Mouse (Mus musculus): ENCODE data around the gene Grm3. TPM values are rescaled to one million over a fixed set of nuclear protein-coding genes. Genes with fewer than 3 reads are reported as not detected.

Grm3 gene
- not detected for total RNA-seq (2021)
- long read RNA-seq, experiment 1, partial matches to known transcripts = 0 of 1 reads
- long read RNA-seq, experiment 1, other reads (novel, unspliced or antisense) = 1 of 1 reads
- long read RNA-seq, experiment 2 = 0 reads

DNA sequence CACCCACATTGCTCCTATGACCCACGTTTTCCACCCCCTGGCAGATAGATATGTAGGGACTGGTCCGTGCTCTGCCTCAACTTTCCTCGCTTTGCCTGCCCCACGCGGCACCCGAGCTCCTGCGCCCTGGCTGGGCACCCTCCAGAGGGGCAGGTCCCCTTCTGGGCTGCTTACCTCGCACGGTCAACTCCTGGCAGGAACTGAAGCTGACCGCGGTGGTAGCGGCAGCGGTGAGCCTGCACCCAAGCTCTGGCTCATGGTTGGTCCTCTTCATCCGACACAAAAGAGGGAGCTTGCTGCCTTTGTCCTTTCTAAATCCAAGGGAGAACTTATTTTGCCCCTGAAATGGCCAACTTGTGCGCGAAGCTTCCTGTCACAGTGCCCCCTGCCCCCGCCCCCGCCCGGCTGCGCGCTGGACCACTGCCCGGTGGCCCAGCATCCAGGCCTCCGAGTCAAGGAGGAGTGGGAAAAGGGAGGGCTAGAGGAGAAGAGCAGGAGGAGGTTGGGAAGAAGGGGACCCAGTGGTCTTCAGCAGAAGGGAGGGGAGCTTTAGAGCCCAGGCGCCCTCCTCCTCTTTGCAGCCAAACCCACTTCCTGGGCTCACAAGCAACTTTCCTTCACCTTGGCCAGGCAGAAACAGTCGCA lies at the start of gene Grm3:
Grm3 (minus strand) TSS at position 215 of the 645 bp plus-strand sequence.
- no peak for DNase-seq (ENCODE audit: low spot score)

DNA sequence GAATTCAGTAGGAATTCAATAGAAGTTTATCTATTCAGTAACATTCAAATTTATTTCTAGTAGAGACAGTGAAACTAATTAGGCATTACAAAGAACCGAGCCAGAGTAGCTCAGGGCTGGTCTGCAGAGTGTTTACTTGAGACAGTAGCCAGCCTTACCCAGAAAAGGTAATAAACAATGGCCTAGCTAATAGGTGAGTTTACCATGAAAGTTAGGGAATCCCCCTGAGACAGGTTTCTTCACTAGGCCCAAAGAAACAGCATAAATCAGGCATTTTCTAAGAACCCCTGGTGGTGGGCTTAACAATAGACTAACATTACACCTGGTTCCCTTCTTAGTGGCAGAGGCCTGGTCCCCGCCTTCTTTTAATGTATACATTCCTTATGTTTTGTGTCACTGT lies 30.8 kb upstream of the Grm3 start:
- no peak for DNase-seq (ENCODE audit: low spot score)

GRCm38 (mm10) chr5:9748184-9748583 lies 23.2 kb upstream of the Grm3 start:
- no peak for DNase-seq (ENCODE audit: low spot score)

DNA sequence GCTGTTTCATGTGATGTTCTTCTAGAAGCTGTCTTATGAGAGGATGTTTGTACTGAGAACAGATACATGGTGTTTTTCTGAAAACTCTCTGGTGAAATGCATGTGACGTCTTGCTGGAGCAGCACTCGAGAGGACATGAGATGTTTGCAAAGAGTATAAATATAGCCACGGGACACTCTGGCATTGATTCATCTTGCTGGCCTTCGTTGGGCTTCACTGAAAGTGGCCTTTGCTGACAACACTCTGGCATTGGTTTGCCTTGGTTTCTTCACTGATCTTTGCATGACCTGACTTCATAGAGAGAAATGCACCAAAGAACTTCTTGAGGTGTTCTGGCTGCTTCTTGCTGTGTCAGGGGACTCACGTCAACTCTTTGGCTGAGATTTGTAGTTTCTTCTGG lies 19.1 kb upstream of the Grm3 start:
- DNase-seq (ENCODE audit: low spot score) = no peak

DNA sequence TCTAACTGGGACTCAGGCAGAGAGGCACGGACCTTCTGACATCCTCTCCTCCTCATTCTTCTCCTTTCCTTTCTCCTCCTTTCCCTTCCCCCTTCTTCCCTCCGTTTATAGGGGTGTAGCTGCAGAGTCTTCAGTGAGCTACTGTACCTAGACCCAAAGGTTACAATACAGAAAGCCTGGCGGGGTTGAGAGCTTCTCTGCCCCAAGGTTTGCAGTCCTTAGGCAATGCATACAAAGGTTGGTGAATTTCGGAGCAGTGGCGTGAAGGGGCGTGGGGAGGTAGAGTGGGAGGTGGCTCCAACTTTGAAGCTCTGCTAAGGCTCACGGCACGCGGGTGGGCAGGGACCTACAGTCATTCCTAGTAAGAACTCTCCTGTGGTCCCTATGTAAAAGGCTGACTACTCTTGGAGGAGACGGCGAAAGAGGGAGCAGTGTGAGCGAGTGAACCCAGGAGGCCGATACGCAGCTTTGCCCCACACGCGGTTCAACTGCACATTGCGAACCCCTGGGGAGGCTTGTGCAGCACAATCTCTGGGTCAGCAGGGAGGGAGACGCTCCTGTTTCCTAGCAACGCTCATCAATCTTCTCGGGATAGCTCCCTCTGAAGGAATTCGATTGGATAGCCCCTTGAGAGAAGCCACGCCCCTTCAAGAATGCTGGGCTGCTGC lies 765 bp upstream of the Grm3 start:
- no peak for DNase-seq (ENCODE audit: low spot score)

DNA sequence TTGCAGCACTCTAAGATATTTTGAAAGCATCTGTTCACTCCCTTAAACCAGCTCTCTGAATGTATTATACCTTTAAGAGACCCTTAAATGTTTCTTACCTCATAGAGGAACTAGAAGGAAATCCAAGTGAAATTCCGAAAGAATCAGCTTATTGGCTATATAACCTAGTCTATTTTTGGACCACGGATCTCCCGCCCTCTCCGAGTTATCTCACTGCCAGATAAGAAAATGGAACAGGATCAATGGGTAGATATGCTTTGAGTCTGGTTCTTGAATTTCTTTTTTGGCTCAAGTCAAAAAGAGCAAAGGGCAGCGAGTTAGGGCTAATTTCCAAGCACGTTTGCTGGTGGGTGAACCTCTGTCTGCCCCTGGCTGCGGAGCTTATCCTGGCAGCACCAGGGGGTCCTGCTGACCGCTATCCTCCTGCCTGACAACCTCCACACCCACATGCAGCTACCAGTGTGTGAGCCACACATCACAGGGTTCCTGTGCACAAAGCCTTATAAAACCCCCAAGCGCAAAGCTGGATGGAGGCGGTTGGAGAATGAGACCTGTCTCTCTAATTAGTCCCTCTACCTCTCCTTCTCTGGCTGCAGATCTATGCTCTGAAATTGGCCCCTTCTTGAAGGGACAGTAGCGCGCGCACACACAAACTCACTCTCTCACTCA lies 549 bp downstream of the Grm3 start:
- no peak for DNase-seq (ENCODE audit: low spot score)

GRCm38 (mm10) chr5:9721136-9721535 lies 3.8 kb downstream of the Grm3 start:
- no peak for DNase-seq (ENCODE audit: low spot score)

- DNase-seq (ENCODE audit: low spot score) = no peak
Measured at GRCm38 (mm10) chr5:9716295-9716694, 8.7 kb downstream of the Grm3 start.

DNA sequence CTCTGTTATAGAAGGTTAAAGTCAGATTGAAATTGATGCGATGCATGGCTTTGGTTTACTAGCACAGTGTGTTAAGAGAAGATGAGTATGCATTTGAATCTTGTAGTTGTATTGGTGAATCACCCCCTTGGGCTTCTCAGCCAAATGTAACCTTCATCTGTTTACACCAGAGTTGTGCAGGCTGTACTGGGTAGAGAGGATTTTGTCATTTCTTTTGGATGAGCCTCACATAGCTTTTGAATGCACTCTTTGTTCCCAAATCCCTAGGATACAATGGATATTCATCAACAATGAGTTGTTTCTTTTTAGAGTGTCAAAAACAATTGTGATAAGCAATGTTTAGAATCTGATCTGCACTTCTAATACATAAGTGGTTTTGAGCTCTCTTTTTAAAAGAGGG lies 17.9 kb downstream of the Grm3 start:
- no peak for DNase-seq (ENCODE audit: low spot score)

GRCm38 (mm10) chr5:9703385-9704009 lies 21.5 kb downstream of the Grm3 start:
- DNase-seq (ENCODE audit: low spot score) = no peak

GRCm38 (mm10) chr5:9702656-9703384 lies 22.1 kb downstream of the Grm3 start:
- no peak for DNase-seq (ENCODE audit: low spot score)

DNA sequence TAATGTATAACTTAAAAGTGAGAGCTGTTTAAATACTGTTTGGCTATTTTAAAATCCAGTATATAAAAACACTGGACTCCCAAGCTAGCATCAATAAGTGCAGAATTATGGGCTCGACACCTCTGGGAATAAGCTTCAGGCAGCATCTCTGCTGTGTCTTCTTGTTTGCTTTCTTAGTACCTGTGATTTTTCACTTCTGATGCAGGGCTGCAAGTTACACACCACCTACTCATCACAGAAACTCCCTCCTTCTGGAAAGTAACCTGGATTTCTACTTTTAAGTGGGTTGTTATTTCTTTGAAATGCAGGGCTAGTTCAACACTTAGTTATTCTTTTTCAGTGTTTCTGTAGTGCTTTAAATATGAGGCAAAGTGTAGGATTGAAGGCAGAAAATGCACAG lies 32.6 kb downstream of the Grm3 start:
- no peak for DNase-seq (ENCODE audit: low spot score)

DNA sequence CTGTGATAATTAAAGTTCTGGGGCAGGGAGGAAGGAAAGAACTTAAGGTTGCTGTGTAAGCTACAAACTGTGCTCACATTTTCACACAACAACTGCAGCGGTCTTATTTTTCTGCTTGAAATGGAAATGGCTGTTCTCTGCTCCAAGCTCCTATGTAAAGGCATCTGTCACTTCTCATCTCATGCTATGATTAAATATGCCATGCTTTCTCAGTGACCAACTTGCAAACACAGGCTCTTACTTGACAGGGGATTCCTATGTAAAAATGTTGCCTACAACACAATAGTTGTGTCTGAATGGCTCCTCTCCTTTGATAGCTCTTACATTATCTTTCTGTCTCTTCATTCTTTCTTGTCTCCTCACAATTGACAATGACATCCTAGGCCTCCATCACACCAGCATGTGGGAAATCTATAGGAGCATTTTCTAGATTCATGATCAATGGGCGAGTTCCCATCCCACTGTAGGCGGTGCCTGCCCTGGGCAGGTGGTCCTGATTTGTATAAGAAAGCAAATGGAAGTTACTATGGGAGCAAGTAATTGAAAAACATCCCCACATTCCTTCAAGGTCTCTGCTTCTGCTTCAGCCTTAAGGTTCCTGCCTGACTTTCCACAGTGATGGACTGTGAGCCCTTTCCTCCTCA lies 34.2 kb downstream of the Grm3 start:
- DNase-seq (ENCODE audit: low spot score) = no peak

GRCm38 (mm10) chr5:9690192-9690591 lies 34.8 kb downstream of the Grm3 start:
- DNase-seq (ENCODE audit: low spot score) = no peak

- DNase-seq (ENCODE audit: low spot score) = no peak
Measured at GRCm38 (mm10) chr5:9683204-9683603, 41.8 kb downstream of the Grm3 start.

DNA sequence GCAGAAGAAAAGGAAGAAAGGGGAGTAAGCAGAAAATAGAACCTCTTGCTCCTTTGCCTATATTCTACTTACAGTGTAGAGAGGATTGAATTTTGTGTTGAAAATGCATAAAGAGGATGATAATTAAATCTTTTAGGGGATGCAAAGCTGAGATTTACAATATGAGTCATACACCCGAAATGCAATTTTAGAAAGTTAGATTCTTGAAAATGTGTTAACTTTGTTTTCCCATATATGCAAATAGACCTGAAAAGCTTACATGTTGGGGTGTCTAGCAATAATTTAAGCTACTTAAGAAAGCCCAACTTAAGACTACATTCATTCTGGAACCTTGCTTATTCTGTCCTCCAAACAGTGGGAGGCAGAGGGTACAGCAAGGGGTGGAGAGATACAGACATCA lies 56.0 kb downstream of the Grm3 start:
- no peak for DNase-seq (ENCODE audit: low spot score)

- DNase-seq (ENCODE audit: low spot score) = no peak
Measured at GRCm38 (mm10) chr5:9663416-9663815, 61.6 kb downstream of the Grm3 start.

GRCm38 (mm10) chr5:9661870-9662589 lies 62.9 kb downstream of the Grm3 start:
- DNase-seq (ENCODE audit: low spot score) = no peak

DNA sequence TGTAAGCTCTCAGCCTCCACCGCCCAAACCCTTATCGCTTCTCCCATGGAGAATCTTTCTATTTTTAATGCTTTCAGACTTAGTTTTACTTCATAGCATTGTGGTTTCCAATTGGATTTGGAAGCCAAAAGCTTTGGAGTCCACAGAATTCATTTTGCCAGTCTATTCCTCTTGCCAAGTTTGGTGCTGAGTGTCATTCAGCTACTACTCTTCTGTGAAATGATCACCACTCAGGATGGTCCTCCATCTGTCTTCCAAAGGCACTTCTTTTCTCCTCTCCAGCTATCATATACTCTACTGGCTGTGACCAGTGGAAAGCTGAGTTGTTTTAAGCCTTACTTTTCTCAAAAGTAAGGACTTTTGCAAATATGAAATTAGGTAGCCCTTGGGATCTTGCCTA lies 86.4 kb downstream of the Grm3 start:
- DNase-seq (ENCODE audit: low spot score) = no peak

DNA sequence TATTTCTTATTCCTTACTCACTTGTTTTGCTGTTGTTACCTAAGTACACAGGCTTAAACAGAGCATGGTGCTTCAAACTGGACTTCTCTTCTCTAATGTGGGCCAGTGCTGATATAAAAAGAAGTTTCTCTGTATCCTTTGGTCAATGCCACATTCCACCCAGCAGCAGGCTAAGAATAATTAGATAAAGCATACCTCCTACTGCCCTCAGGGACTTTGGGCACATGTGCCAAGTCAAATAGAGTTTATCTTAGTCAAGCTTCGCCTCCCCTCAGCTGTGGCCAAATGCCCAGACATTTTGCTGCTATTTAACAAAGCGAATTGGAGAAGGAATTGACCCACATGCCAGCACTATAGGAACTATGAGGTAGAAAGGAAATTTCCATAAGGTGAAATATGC lies 97.8 kb downstream of the Grm3 start:
- no peak for DNase-seq (ENCODE audit: low spot score)
